Mouse (Mus musculus) olfactory bulb, adult 2 months (tissue): ENCODE results near the gene St3gal3.

ENCODE experiments used
- CTCF ChIP-seq: fragments of 200-500 bp; IDR thresholded peaks from 2 replicates; pipeline ENCODE4 v1.5.1; 2012; ENCODE audit warnings: low read depth, mild to moderate bottlenecking, low read length, moderate library complexity; ENCODE audit not compliant: insufficient read depth
- POLR2A ChIP-seq: fragments of 200-500 bp; IDR thresholded peaks from 2 replicates; pipeline ENCODE4 v1.6.1; 2012; ENCODE audit warnings: mild to moderate bottlenecking, low read depth, low read length, moderate library complexity; ENCODE audit not compliant: insufficient read depth

GRCm38 (mm10) chr4:118092784-118093457, 41.8 kb downstream of the St3gal3 start:
- TF ChIP-seq POLR2A (no peak), CTCF (no peak)
